Mouse (Mus musculus): ENCODE data around the gene Olfr547. TPM values are rescaled to one million over a fixed set of nuclear protein-coding genes. Genes with fewer than 3 reads are reported as not detected.

The Olfr547 gene
- total RNA-seq, 2 experiments from 2014 or later: not detected

- TF ChIP-seq CTCF (conservative IDR thresholded peaks at IDR 0.05): no peak
- Histone ChIP-seq H3K4me3 (no peak overlapping the region), H3K27ac (no peak overlapping the region)
- no peak for DNase-seq (ENCODE audit: low spot score in 2 of 2)
Observed at GRCm38 (mm10) chr7:102516261-102517050, 18.1 kb upstream of the Olfr547 start.

DNA sequence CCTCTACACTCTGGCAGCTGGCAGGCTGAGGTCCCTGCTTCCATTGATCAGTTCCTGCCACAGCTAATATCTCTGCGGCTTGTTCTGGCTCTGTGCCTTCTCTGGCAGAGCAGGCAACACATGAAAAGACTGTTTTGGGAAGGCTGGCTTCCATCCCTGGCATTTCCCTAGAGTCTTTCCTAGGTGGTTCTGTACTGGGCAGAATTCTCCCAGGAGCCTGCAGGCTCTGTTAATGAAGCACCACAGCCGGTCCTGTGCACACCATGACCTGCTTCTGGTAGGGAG is 17.6 kb upstream of the Olfr547 start:
- Histone ChIP-seq H3K4me3 (no peak overlapping the region), H3K27ac (no peak overlapping the region)
- no peak for TF ChIP-seq CTCF (conservative IDR thresholded peaks at IDR 0.05)
- DNase-seq (ENCODE audit: low spot score in 2 of 2): peak; percentile 10 to 16

GRCm38 (mm10) chr7:102529052-102529451 is 5.5 kb upstream of the Olfr547 start:
- no peak overlapping the region for H3K4me3 ChIP-seq
- no peak for DNase-seq (ENCODE audit: low spot score in 2 of 2)
- no peak for TF ChIP-seq CTCF (conservative IDR thresholded peaks at IDR 0.05)
- no peak overlapping the region for H3K27ac ChIP-seq

DNA sequence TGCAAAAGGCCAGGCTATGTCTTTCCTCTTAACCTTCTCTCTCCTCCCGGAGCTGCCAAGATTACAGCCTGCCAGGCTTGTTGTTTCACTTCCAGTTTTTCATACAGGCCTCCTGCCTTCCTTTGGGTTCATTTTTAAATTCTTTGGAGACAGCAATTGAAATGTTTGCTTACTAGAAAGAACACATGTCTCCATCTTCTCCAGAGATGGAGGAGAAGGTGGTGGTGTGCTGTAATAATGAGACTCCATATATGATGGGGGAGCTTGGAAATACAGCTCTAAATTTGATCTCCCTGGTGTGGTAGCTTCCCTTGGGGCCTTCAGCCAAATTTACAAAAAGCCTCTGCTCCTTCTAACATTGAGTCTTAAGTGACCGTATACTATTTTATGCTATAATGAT is 6.0 kb downstream of the Olfr547 start, which contains the start of gene Olfr548-ps1:
TSS of gene Olfr548-ps1 (plus strand) at position 301 of the 400 bp plus-strand sequence.
- Histone ChIP-seq H3K4me3 (no peak within 1 kb of the TSS), H3K27ac (no peak within 1 kb of the TSS)
- no peak for TF ChIP-seq CTCF (conservative IDR thresholded peaks at IDR 0.05)
- DNase-seq (ENCODE audit: low spot score in 2 of 2): no peak

DNA sequence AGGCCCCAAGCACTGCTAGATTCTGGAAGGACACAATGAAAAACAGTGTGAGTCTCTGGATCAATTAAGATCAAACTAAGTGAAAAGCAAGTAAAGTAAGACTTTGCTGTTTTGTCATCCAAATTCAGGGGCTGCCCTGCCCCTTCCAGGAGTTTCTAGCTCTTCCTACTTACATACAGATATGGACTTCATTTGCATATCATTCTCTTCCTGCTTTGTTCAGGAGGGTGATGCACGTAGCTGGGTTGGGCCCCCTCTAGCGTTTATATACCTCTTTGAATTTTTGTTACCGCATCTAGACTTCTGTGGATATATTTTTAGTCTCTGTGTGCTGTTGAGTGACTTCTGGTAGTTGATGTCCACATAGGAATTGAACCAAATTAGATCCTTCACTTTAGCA is 6.7 kb downstream of the Olfr547 start:
- no peak overlapping the region for H3K4me3 ChIP-seq
- no peak overlapping the region for H3K27ac ChIP-seq
- TF ChIP-seq CTCF (conservative IDR thresholded peaks at IDR 0.05): no peak
- DNase-seq (ENCODE audit: low spot score in 2 of 2): no peak

GRCm38 (mm10) chr7:102549570-102549969 is 15.0 kb downstream of the Olfr547 start, which contains the start of gene Olfr549:
TSS of gene Olfr549 (plus strand) at chr7:102549870.
- no peak for TF ChIP-seq CTCF (conservative IDR thresholded peaks at IDR 0.05)
- no peak within 1 kb of the TSS for H3K4me3 ChIP-seq
- no peak within 1 kb of the TSS for H3K27ac ChIP-seq
- DNase-seq (ENCODE audit: low spot score in 2 of 2): no peak

- Histone ChIP-seq H3K4me3 (no peak overlapping the region), H3K27ac (no peak overlapping the region)
- DNase-seq (ENCODE audit: low spot score in 2 of 2): no peak
- no peak for TF ChIP-seq CTCF (conservative IDR thresholded peaks at IDR 0.05)
Observed at GRCm38 (mm10) chr7:102553279-102553678, 18.7 kb downstream of the Olfr547 start.

DNA sequence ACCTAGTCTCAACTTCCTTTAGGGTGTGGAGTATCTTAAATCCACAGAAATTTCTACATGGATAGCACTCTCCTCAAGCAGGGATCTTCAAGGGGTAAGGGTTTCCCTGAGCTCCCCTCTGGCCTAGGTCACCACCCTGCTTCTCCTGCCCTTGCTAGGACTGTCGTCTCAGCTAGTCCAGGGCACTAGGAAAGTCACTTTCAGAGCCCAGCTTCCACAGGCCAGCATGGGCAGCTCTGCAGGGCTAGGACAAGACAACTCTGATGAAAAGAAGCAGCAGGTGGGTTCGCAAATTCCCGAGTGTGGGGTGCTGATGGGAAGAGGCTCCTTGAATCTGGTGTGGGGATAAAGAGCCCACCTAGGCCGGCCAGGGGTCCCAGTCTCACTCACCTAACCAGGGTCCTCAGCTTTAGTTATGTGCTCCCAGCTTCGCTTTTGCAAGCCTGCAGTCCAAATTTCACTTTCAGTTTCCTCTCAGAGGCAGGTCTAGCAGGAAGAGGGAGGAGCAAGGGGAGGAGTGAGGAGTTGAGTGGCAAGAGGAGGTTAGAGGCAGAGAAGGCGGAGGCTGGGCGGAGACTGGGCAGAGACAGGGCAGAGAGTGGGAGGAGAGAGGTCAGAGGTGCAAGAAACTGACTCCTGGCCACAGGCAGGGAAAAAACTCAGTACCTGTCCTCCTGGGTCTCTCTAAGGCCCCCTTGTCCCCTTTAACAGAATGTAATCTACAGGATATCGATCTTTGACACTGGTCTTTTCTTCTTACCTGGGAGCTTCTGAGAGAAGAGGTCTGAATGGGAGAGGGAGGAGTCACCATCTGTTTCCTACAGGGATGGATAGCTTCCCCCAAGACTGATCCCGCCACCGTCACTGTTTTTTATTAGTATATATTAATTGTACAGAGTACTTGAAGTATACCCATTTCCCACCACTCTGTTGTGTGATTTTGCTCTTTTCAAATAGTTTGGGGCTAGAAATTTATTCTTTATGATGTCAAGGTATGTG is 30.7 kb downstream of the Olfr547 start, which contains the start of gene Trim21:
TSS of gene Trim21 (minus strand) at position 488 of the 999 bp plus-strand sequence.
- peak; percentile 50 to 68 for DNase-seq (ENCODE audit: low spot score in 2 of 2)
- no peak for TF ChIP-seq CTCF (conservative IDR thresholded peaks at IDR 0.05)
- H3K27ac ChIP-seq: peak within 1 kb of the TSS; percentile 53; the same call in 1 of the 2 replicates
- peak within 1 kb of the TSS; percentile 55 for H3K4me3 ChIP-seq

DNA sequence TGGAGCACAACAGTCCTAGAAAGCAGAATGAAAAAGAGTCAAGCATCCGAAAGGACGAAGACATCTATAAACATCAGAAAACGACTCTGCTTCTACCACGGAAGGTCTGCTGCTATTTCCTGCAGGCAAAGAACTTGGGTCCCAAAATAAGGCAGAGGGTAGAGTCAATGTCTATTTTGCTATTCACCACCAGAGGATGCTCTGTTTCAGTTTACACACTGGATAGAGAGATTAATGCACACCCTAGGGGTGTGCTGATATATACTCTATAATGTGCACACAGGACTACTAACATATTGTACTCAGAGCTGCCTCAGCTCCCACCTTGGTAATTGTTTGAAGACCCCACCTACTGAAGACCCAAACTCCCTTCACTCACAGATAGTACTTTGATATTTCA is 31.7 kb downstream of the Olfr547 start:
- DNase-seq (ENCODE audit: low spot score in 2 of 2): no peak
- peak; percentile 58 for TF ChIP-seq CTCF (conservative IDR thresholded peaks at IDR 0.05)
- Histone ChIP-seq H3K4me3 (no peak overlapping the region), H3K27ac (no peak overlapping the region)

DNA sequence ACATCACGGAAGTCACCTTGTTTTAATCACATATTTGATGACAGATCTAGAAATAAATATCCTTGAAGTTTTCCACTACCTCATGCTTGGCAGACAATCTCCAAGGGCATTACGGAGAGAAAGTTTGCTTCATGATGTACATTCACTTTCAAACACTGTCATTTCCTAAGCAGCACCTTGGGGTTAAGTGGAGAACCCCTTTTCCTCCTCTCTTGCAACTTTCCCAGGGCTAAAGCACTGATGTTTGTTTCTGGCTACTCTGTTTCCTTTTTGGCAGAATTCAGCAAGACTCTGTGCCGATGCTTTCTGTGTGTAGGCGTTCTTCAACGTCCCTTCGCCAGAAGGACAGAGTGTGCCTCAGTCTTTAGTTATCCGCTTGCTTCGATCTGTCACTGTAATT is 36.6 kb downstream of the Olfr547 start, which contains the start of gene Olfr550:
TSS of gene Olfr550 (plus strand) at position 301 of the 400 bp plus-strand sequence.
- DNase-seq (ENCODE audit: low spot score in 2 of 2): no peak
- TF ChIP-seq CTCF (conservative IDR thresholded peaks at IDR 0.05): no peak
- Histone ChIP-seq H3K27ac (peak within 1 kb of the TSS; percentile 36; the same call in 1 of the 2 replicates), H3K4me3 (no peak within 1 kb of the TSS)

DNA sequence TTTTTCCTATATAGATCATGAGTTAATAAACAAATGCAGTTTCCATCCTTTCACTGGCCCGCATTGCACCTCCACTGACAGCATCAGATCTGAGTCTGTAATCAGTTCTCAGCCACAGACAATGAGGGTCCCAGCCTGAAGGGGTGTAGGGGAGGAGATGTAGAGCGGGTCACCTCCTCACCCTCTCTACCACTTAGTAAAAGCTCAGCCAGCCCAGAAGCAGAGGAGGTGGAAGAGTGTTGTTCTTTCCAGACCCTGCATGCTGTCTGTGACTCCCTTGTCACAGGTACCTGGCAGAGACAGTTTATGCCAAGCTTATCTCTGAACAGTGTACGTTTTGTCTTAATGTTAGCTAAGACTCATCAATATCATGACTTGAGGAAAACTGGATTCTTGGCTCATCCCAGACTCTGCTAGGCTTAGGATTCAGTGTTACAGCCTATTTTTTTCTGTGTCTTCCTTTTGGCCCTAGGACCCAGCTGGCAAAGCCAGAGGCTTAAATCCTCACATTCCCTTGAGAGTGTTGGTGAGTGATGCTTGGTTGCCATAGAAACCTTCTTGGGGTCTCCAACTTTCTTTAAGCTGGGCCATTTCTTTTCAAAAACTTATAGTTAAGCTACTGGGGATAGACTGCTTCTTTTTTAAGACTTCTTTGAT is 38.8 kb downstream of the Olfr547 start:
- no peak overlapping the region for H3K4me3 ChIP-seq
- H3K27ac ChIP-seq: no peak overlapping the region
- no peak for DNase-seq (ENCODE audit: low spot score in 2 of 2)
- no peak for TF ChIP-seq CTCF (conservative IDR thresholded peaks at IDR 0.05)

DNA sequence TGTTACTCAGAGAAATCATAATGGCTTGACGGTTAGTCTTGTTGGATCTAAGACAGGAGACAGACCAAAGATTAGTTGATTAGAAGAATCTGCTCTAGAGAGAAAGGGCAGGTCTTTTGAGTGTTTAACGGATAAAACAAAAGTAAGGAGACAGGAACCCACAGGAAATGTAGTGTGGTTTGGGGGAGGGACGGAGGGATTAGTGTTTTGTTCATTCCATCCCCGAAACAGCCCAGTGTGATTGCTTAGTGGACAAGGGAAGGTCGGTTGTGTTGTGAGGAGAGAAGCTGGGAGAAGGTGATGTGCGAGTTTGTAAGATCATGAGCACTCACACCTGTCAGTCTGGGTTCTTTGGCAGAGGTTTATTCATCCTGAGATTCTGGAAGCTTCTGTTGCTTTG is 41.4 kb downstream of the Olfr547 start:
- no peak for DNase-seq (ENCODE audit: low spot score in 2 of 2)
- Histone ChIP-seq H3K27ac (no peak overlapping the region), H3K4me3 (no peak overlapping the region)
- no peak for TF ChIP-seq CTCF (conservative IDR thresholded peaks at IDR 0.05)

Other genes starting within 250 kb of the Olfr547 start
- gene Rrm1, start 93.1 kb upstream of the Olfr547 start, total RNA-seq (2021): 10 to 100 TPM; 10.8 to 13.0 TPM
- not detected for gene Olfr543, start 53.1 kb upstream of the Olfr547 start, total RNA-seq (2021)
- gene Olfr544, start 46.4 kb upstream of the Olfr547 start, total RNA-seq (2021): not detected
- gene Olfr545, start 35.2 kb upstream of the Olfr547 start, total RNA-seq (2021): not detected
- gene Olfr548-ps1, start 6.1 kb downstream of the Olfr547 start, total RNA-seq (2021): not detected
- not detected for gene Olfr549, start 15.1 kb downstream of the Olfr547 start, total RNA-seq (2021)
- gene Trim21, start 30.7 kb downstream of the Olfr547 start, total RNA-seq (2021): 1 to 10 TPM; 3.0 to 5.1 TPM
- gene Olfr550, start 36.7 kb downstream of the Olfr547 start, total RNA-seq (2021): 1 to 10 TPM; 1.9 TPM
- not detected for gene Olfr551, start 57.1 kb downstream of the Olfr547 start, total RNA-seq (2021)
- gene Olfr552, start 63.0 kb downstream of the Olfr547 start, total RNA-seq (2021): under 1 TPM; 0.15 to 0.28 TPM
- not detected for gene Olfr553, start 83.5 kb downstream of the Olfr547 start, total RNA-seq (2021)
- not detected for gene Olfr554, start 103.7 kb downstream of the Olfr547 start, total RNA-seq (2021)
- not detected for gene Olfr555, start 124.1 kb downstream of the Olfr547 start, total RNA-seq (2021)
- not detected for gene Olfr556, start 130.2 kb downstream of the Olfr547 start, total RNA-seq (2021)
- gene Trim68, start 152.6 kb downstream of the Olfr547 start, total RNA-seq (2021): 1 to 10 TPM; 7.1 to 7.2 TPM
- not detected for gene Olfr557, start 161.2 kb downstream of the Olfr547 start, total RNA-seq (2021)
- gene Olfr558, start 167.5 kb downstream of the Olfr547 start, total RNA-seq (2021): under 1 TPM; 0.15 to 0.46 TPM
- gene Olfr33, start 184.3 kb downstream of the Olfr547 start, total RNA-seq (2021): not detected
- not detected for gene Olfr559, start 192.7 kb downstream of the Olfr547 start, total RNA-seq (2021)
- not detected for gene Olfr560, start 224.6 kb downstream of the Olfr547 start, total RNA-seq (2021)
- under 1 TPM; 0.25 to 0.36 TPM for gene Olfr78, start 224.7 kb downstream of the Olfr547 start, total RNA-seq (2021)
- gene Olfr561, start 236.5 kb downstream of the Olfr547 start, total RNA-seq (2021): not detected

Data from layer of hippocampus, adult 2 months (tissue).